Mouse (Mus musculus): ENCODE results near the gene Fam213a.
A peak's percentile ranks its signal among the peaks of the same experiment; 100 is the strongest.

Fam213a gene

DNA sequence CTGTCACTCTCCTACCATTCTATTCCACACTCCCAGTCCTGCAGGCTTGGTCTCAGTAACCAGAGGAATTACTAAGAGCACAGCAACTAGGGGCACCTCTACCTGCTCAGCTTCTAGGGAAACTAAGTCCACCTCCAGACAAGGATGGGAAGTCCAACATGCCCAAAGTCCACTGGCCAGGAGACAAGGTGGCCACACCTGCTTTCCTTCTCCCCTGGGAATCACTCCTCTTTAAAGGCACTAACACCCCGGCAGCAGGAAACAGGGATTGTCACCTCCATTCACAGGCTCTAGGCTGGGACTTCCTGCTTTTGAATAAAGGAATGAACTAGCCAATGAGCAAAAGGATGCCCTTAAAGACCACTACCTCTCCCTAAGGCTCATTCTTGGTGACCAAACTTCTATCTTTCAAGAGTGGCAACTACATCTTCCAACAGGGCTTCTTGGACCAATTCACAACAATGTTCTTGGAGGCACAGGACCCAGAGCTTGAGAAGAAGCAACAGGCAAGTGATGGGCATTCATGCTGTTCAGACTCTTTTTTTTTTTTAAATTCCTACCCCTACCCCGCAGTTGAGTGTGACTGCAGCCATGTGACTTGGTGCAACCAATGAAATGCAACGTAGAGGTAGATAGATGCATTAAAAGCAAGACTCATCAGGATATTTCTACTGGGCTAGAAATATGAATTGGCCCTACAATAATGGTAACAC is 49.9 kb downstream of the Fam213a start:
- no peak for DNase-seq (ENCODE audit: low spot score in 2 of 2)

- DNase-seq (ENCODE audit: low spot score in 2 of 2): peak in 1 of 2 experiments; percentile 29
These were observed 51.0 kb downstream of the Fam213a start for GRCm38 (mm10) chr14:40962365-40963290.

- DNase-seq (ENCODE audit: low spot score in 2 of 2): no peak
These were observed 53.4 kb downstream of the Fam213a start for GRCm38 (mm10) chr14:40960237-40960636.

GRCm38 (mm10) chr14:40959586-40959985 is 54.0 kb downstream of the Fam213a start:
- DNase-seq (ENCODE audit: low spot score in 2 of 2): no peak

GRCm38 (mm10) chr14:40958986-40959381 is 54.6 kb downstream of the Fam213a start:
- peak; percentile 50 to 58 for DNase-seq (ENCODE audit: low spot score in 2 of 2)

GRCm38 (mm10) chr14:40958083-40958985 is 55.3 kb downstream of the Fam213a start:
- peak; percentile 66 to 71 for DNase-seq (ENCODE audit: low spot score in 2 of 2)

- no peak for DNase-seq (ENCODE audit: low spot score in 2 of 2)
These were observed 56.0 kb downstream of the Fam213a start for GRCm38 (mm10) chr14:40957607-40958006.

DNA sequence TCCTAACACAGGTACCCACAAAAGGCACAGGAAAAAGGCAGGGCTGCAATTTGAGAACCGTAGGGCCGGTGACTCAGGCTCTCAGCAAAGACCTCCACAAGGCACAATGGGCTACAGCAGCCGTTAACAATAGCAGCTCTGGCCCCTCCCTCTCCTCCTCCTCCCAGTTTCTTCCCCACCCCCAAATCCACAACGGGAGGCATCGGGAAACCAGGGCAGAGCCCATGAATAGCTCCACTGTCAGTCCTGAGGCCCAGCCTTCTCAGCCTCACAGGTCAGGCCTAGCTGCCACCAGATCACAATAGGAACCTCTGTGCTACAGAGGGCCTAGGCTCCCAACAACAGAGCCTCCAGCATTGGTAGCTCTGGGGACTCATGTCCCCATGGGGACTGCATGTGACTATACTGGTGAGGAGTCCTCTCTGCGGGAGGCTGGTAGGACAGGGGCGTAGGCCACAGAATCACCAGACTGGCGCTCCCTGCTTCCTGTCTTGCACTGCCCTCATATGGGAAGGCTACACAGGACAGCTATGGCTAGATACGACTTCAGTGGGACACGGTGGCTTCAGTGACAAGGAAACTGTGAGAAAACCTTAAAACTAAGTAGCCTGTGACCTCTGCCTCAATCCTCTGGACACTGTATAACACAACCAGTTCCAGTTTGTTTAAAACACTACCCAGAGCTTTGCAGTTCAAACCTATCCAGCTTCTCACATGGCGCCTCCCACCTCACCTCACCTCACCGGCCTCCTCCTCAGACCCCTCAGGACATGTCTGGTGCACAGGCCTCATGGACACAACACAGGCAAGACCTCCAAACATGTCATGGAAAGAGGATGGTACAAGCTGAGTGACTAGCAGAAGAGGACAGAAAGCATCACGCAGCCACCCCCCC is 57.1 kb downstream of the Fam213a start:
- DNase-seq (ENCODE audit: low spot score in 2 of 2): peak; percentile 64 to 65

DNA sequence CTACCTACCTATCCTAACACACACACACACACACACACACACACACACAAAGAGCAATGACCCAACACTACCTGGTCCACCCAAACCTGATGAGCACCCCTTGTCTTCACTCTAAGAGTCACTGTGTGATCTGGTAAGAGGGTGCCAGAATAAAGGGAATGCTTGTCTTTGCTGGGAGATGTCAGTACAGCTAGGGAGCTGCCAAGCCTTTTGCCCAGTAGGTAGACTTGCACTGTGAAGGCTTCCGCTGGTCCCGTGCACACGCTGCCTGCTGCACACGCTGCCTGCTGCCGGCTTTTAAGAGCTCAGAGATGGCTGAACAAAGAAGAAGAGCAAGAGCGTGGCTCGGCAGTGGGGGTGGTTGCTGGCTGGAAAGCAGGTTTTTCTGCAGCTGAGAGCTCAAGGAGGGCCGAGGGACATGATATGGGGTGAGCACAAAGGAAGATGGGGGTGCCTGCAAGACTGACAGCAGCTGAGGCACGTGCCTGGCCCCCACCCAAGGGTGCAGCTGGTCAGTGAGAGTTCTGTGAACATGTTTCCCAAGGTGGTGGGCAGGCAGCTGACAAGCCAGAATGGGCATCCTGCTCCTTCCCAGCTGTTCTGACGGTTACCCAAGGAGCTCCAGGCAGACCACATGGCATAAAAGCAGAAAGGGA is 57.9 kb downstream of the Fam213a start:
- peak; percentile 47 to 49 for DNase-seq (ENCODE audit: low spot score in 2 of 2)

GRCm38 (mm10) chr14:40955146-40955545 is 58.4 kb downstream of the Fam213a start:
- no peak for DNase-seq (ENCODE audit: low spot score in 2 of 2)

GRCm38 (mm10) chr14:40953381-40953780 is 60.2 kb downstream of the Fam213a start:
- peak; percentile 45 to 54 for DNase-seq (ENCODE audit: low spot score in 2 of 2)

GRCm38 (mm10) chr14:40952715-40953114 is 60.9 kb downstream of the Fam213a start:
- DNase-seq (ENCODE audit: low spot score in 2 of 2): no peak

- no peak for DNase-seq (ENCODE audit: low spot score in 2 of 2)
These were observed 61.3 kb downstream of the Fam213a start for GRCm38 (mm10) chr14:40952301-40952700.

- DNase-seq (ENCODE audit: low spot score in 2 of 2): peak; percentile 35 to 37
These were observed 63.6 kb downstream of the Fam213a start for GRCm38 (mm10) chr14:40949730-40950614.

DNA sequence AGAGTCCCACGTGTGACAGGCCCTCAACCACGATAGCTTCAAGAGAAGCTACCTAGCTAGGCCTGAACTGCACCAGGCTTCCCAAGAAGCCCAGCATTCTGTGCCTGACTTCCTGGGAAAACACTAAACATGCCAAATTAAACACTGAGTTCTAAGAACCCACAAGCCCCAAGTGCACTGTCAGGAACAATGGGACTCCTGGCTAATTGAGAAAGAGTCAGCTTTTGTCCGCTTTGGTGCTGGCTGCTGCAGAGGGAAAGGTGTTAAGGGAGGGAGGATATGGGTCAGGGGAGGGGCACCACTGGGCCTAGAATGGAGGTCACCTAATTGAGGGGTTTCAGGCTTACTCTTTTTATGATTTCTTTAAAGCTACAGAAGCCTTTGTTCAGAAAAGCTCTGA is 64.5 kb downstream of the Fam213a start:
- no peak for DNase-seq (ENCODE audit: low spot score in 2 of 2)

DNA sequence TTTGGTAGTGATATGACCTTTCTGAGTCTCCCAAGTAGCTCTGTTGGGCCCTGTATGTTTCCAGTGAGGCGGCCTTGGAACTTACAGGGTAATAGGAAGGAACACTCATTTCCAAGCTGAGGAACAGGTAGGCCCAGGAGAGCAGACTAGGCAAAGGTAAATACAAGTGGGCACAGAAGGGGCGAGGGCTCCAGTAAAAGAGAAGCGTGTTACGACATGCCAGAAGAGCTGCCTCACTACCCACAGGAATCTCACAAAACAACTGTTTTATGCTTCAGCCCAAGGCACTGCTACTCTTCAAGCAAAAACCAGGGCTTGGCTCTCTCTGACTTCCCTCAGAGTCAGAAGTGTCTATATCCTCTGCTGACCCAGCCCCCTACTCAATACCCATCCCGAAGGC is 65.1 kb downstream of the Fam213a start:
- no peak for DNase-seq (ENCODE audit: low spot score in 2 of 2)

DNA sequence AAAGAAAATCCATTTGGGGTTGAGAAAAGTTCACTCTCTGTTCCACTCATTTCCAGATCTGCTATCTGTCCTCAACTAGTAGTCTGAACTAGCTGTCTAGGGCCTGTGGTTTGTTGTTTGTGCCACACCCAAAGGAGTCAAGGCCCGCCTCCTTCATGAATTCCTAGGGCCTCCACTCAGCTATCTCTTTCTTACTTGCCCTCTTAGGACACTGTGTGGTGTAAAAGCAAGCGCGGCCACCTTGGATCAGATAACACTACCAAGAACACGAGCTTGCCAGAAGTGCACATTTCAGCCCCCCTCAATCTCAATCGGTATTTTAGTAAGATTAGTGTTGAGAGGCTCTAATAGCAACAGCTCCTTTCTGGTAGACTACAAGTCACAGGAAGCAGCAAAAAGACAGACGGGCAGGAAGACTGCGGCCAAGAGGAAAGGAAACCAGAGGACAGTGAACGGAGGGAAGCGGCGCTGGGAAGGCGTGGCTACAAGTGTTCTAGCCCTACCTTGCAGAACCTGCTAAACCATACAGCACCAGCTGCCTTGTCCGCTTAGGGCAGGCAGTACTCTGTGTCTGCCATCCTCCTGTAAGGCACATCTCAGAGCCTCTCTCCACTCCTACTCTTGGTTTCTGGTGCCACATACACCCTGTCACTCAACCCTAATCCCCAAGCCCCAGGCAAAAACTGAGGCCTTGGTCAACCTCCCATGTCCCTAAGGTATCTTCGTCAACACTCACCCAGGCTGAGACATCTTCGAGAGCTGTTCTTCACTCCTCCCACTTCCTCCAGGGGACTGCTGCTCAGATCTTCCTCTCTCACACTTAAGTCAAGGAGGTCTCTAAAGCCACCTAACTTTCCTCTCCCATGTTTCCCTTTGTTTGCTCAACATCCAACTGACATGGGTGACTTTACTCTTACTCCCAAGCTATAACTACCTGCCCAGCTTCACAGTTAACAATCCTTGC is 65.9 kb downstream of the Fam213a start:
- peak; percentile 77 to 79 for DNase-seq (ENCODE audit: low spot score in 2 of 2)

DNA sequence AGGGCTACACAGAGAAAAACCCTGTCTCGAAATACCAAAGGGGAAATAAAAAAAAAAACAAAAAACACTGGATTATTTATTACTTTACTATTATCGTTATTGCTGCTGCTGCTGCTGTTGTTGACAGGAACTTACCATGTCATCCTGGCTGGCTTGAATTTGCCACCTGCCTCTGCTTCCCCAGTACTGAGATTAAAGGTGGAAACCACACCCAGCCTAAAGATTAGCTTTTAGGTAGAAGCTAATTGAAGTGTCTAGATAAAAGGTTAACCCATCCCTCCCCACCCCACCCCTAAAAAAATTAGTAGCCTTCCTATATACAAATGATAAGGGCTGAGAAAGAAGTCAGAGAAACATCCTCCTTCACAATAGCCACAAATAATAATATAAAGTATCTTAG is 69.8 kb downstream of the Fam213a start:
- no peak for DNase-seq (ENCODE audit: low spot score in 2 of 2)

Measured in spleen, postnatal 36 days (tissue).